Mouse (Mus musculus) hindbrain, embryonic 11.5 days (tissue): Measurements from ENCODE around the gene Asb6. TPM values are rescaled to one million over a fixed set of nuclear protein-coding genes. Genes with fewer than 3 reads are reported as not detected.

Experiments used
- ATAC-seq: fragments of 200-750 bp; cut with Nextera tagmentation; 2 replicates; pipeline ENCODE4 v1.8.0; 2017; ENCODE audit warnings: mild to moderate bottlenecking, moderate TSS enrichment, moderate library complexity; ENCODE audit not compliant: low FRiP score
- DNase-seq: peaks from one replicate; pipeline ENCODE4 v3.0.0-alpha.2; 2015; ENCODE audit warnings: low spot score
- H3K27ac ChIP-seq: fragments of 300-500 bp; sonication (generic); 2 replicates; pipeline ENCODE4 v1.5.1; 2014; ENCODE audit warnings: mild to moderate bottlenecking, low read depth, low read length
- H3K27me3 ChIP-seq: fragments of 300-500 bp; sonication (generic); 2 replicates; pipeline ENCODE4 v1.6.1; 2014; ENCODE audit warnings: mild to moderate bottlenecking, low read length, moderate library complexity, mixed read lengths; ENCODE audit not compliant: control insufficient read depth, insufficient read depth
- H3K36me3 ChIP-seq: fragments of 300-500 bp; sonication (generic); 2 replicates; pipeline ENCODE4 v1.6.1; 2014; ENCODE audit warnings: mild to moderate bottlenecking, low read length, moderate library complexity, mixed read lengths; ENCODE audit not compliant: control insufficient read depth, insufficient read depth
- H3K4me1 ChIP-seq: fragments of 300-500 bp; sonication (generic); replicated peaks from 2 replicates; pipeline ENCODE4 v1.6.1; 2014; ENCODE audit warnings: low read length, mixed read lengths; ENCODE audit not compliant: control insufficient read depth, insufficient read depth
- H3K4me2 ChIP-seq: fragments of 300-500 bp; sonication (generic); replicated peaks from 2 replicates; pipeline ENCODE4 v1.6.1; 2014; ENCODE audit warnings: mild to moderate bottlenecking, low read depth, low read length
- H3K4me3 ChIP-seq: fragments of 300-500 bp; sonication (generic); 2 replicates; pipeline ENCODE4 v1.5.1; 2014; ENCODE audit warnings: low read depth, low read length
- H3K9ac ChIP-seq: fragments of 300-500 bp; sonication (generic); 2 replicates; pipeline ENCODE4 v1.6.1; 2014; ENCODE audit warnings: low read depth, low read length
- H3K9me3 ChIP-seq: fragments of 300-500 bp; sonication (generic); 2 replicates; pipeline ENCODE4 v1.6.1; 2016; ENCODE audit warnings: low read length; ENCODE audit not compliant: control insufficient read depth
- WGBS: fragments of 180-500 bp; shearing (Covaris S2); extraction: QIAGEN DNeasy Blood & Tissue Kit; methylation state at CpG from one replicate; pipeline ENCODE4 v1.1.7; 2014; 5-methylcytosine and 5-hydroxymethylcytosine counted together
- polyA plus RNA-seq: library from polyadenylated mRNA; unstranded; fragments of >200 nt; fragmentation: Nextera tagmentation; extraction: Ambion mirVana; gene quantifications from 2 replicates; pipeline ENCODE4 v1.2.1, GENCODE M21; 2014

Asb6 gene
- polyA plus RNA-seq, 1 experiment from 2014 or later, result 26.0 TPM

DNA sequence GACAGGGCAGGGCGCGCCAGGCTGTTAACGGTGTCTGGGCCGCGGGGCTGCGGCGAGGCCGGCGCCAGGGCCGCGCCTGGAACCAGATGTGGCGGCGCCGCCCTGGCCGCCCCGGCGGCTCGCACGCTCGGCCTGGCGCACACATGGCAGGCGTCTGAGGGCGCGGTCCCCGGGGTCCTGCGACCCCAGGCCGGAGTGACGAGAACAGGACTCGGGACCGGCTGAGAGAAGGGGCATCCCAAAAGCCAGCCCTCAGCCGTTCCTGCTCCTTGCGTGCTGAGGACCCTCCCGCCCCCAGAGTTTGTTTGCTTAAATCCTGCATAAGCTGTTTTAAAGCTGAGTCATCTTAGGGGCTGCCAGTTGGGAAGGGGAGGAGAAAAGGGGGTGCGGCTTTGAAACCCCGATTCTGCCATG is 34.8 kb upstream of the Asb6 start:
- no peak overlapping the region for H3K27ac ChIP-seq

DNA sequence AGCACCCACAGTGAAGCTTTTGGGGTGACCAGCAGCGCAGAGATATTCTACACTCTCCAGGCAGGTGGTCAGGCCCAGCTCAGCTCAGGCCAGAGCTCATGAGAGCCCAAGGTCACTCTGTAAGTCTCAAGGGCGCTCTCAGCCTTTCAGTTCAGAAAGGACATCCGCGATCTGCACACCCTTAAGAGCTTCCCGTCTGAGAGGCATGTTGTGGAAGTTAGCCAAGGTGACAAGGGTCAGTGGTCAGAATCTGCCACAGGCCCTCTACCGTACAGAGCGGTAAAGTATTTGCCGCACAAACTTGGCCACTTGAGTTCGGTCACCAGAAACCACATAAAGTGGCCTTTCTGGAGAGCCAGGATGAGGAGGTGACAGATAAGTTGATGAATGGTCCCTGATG is 33.4 kb upstream of the Asb6 start:
- 71% methylated on average over 9 of the region's 9 CpGs for WGBS
- no peak for DNase-seq
- no peaks in the 10 kb centered on the region for H3K9me3 ChIP-seq
- H3K27ac ChIP-seq, result no peak overlapping the region
- no peak overlapping the region for H3K9ac ChIP-seq
- no peaks in the 10 kb centered on the region for H3K36me3 ChIP-seq
- H3K4me3 ChIP-seq, result no peak overlapping the region
- no peaks in the 10 kb centered on the region for H3K4me1 ChIP-seq
- ATAC-seq, result no peak
- peaks cover 7% of the 10 kb centered on the region; the same call in 1 of the 2 replicates for H3K27me3 ChIP-seq
- H3K4me2 ChIP-seq, result no peak overlapping the region

More for the DNA sequence above, 34.8 kb upstream of the Asb6 start:
- WGBS, result 4% methylated on average over 35 of the region's 35 CpGs
- Histone ChIP-seq H3K27me3 (peaks cover 7% of the 10 kb centered on the region; the same call in 1 of the 2 replicates), H3K4me3 (0 out of 2 replicates have a peak overlapping the region, but pooled peaks have one; percentile 17), H3K4me2 (peak overlapping the region; percentile 35), H3K36me3 (no peaks in the 10 kb centered on the region), H3K4me1 (no peaks in the 10 kb centered on the region), H3K9me3 (no peaks in the 10 kb centered on the region), H3K9ac (no peak overlapping the region)
- ATAC-seq (no peak), DNase-seq (peak; percentile 55)

DNA sequence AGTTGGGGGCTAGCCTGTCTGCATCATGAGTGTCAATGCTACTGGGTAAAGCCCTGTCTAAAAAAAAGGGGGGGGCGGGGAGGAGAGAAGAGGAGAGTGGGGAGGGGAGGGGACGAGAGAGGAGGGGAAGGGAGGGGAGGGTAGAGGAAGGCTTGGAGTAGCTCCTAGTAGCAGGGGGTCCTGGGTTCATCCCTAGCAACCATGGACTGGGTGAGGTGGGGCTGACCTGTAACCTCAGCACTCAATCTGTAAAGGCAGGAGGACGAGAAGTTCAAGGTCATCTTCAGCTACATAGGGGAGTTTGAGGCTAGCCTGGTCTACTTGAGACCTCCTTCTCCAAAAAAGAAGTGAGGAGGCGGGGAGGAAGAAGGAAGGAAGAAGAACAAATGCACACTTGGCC is 31.9 kb upstream of the Asb6 start:
- Histone ChIP-seq H3K4me3 (no peak overlapping the region), H3K4me2 (no peak overlapping the region), H3K36me3 (no peaks in the 10 kb centered on the region), H3K9ac (no peak overlapping the region), H3K27me3 (peaks cover 7% of the 10 kb centered on the region; the same call in 1 of the 2 replicates), H3K9me3 (no peaks in the 10 kb centered on the region), H3K4me1 (no peaks in the 10 kb centered on the region), H3K27ac (no peak overlapping the region)
- ATAC-seq (no peak), DNase-seq (no peak)
- 58% methylated on average over 3 of the region's 4 CpGs for WGBS

DNA sequence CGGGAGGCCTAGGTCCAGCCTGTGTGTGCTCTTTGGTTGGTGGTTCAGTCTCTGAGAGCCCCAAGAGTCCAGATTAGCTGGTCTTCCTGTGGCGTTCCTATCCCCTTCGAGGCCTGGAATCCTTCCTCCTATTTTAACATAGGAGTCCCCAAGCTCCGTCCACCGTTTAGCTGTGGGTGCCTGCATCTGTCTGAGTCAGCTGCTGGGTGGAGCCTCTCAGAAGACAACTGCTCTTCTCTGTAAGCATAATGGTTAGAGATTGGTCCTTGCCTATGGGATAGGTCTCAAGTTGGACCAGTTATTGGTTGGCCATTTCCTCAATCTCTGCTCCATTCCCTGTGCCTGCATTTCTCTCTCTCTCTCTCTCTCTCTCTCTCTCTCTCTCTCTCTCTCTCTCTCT is 29.6 kb upstream of the Asb6 start:
- no peaks in the 10 kb centered on the region for H3K36me3 ChIP-seq
- peaks cover 6% of the 10 kb centered on the region; the same call in 1 of the 2 replicates for H3K27me3 ChIP-seq
- H3K4me3 ChIP-seq, result no peak overlapping the region
- H3K9me3 ChIP-seq, result no peaks in the 10 kb centered on the region
- no peak overlapping the region for H3K9ac ChIP-seq
- ATAC-seq (no peak), DNase-seq (no peak)
- 88% methylated on average over 5 of the region's 5 CpGs for WGBS
- no peak overlapping the region for H3K4me2 ChIP-seq
- no peak overlapping the region for H3K27ac ChIP-seq
- no peaks in the 10 kb centered on the region for H3K4me1 ChIP-seq

DNA sequence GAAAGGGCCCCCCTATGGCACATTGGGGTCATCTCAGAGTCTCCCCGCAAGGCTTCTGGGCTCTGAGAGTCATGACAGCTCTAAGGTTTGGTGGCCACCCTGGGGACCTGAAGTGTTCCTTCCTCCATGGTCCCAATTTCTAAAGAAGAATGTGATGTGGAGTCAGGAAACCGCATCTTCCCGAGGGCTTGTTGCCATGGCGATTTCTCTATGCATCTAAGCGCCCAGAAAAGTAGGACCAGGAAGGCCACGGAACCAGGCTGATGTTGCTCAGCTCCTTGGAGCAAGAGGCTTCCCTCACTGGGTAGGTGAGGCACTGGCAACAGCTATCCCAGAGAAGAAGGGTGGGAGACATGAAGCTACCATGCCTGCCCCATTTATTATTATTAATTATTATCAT is 26.9 kb upstream of the Asb6 start:
- Histone ChIP-seq H3K9me3 (no peaks in the 10 kb centered on the region), H3K27ac (no peak overlapping the region), H3K27me3 (no peaks in the 10 kb centered on the region), H3K4me2 (no peak overlapping the region), H3K9ac (no peak overlapping the region), H3K36me3 (no peaks in the 10 kb centered on the region), H3K4me1 (no peaks in the 10 kb centered on the region; the same call in 1 of the 2 replicates), H3K4me3 (no peak overlapping the region)
- no peak for DNase-seq
- no peak for ATAC-seq
- 70% methylated on average over 6 of the region's 6 CpGs for WGBS

DNA sequence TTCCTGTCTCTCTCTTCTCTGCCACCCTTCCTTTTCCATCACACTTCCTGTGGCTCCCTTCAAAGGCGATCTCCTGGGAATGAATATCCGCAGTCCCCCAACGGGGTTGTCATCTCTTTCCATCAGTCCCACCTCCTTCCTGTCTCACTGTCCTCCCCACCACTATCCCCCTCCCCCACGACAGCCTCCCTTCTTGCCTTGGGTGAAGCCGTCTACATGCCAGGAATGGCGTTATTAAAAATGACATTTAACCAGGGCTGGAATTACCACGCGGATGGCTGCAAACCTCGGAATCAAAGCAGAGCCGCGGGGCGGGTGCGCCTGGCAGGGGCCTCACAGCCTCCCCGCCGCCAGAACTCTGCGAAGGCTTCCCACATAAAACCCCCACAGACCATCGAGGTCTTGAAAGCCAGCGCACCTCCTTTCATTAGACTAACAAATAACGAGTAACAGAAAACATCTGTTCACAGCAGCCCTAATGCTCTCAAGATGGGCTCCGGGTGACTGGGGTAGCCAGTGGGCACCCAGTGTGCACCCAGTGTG is 22.7 kb upstream of the Asb6 start:
- H3K9ac ChIP-seq, result no peak overlapping the region

DNA sequence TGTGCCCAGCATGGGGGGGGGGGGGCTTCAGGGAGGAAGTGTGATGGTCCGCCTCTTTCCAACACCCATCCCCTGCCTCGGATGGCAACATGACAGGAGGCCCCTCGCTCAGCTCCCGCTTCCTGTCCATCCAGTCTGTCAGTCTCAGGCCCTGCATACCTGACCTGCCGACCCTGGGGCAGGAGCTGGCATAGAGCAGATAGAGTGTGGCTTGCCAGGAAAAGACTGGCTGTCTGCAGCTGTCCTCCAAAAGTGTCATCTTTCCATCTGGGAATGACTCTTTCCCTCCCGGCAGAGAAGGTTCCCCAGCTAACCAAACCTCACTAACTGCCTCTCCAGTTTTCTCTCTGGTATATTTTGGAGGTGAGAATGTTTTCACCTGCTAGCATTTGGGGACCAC is 20.4 kb upstream of the Asb6 start:
- peaks cover 6% of the 10 kb centered on the region for H3K27me3 ChIP-seq
- H3K36me3 ChIP-seq, result no peaks in the 10 kb centered on the region
- WGBS, result 52% methylated on average over 6 of the region's 6 CpGs
- no peak overlapping the region for H3K4me3 ChIP-seq
- no peak overlapping the region for H3K9ac ChIP-seq
- H3K4me2 ChIP-seq, result no peak overlapping the region
- no peaks in the 10 kb centered on the region for H3K9me3 ChIP-seq
- DNase-seq, result no peak
- no peak for ATAC-seq
- peaks cover 2% of the 10 kb centered on the region; the same call in 1 of the 2 replicates for H3K4me1 ChIP-seq
- H3K27ac ChIP-seq, result no peak overlapping the region

More for the DNA sequence above, 22.7 kb upstream of the Asb6 start:
- no peak for DNase-seq
- no peak for ATAC-seq
- WGBS, result 38% methylated on average over 20 of the region's 20 CpGs
- Histone ChIP-seq H3K9me3 (no peaks in the 10 kb centered on the region), H3K4me2 (no peak overlapping the region), H3K4me3 (no peak overlapping the region), H3K4me1 (no peaks in the 10 kb centered on the region; the same call in 1 of the 2 replicates), H3K27ac (no peak overlapping the region), H3K36me3 (no peaks in the 10 kb centered on the region), H3K27me3 (no peaks in the 10 kb centered on the region)

DNA sequence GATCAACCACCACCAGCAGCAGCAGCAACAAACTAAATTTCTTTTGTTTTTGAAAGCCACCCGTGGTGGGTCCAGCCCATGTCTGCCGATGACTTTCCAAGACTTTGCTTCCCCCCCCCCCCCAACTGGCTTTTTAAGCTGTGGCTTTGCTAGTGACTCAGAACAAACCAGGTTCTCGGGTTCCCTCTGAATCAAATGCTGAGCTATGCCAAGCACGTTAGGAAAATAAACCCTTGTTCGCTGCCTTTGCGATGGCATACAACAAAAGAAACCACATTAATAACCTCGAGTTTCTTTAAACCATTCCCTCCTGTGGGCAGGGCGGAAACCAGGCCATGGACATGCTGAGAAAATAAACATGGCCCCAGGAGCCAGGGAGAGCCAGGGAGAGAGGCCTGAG is 18.1 kb upstream of the Asb6 start:
- ATAC-seq, result no peak
- H3K9ac ChIP-seq, result no peak overlapping the region
- H3K9me3 ChIP-seq, result no peaks in the 10 kb centered on the region
- 59% methylated on average over 8 of the region's 8 CpGs for WGBS
- H3K4me2 ChIP-seq, result no peak overlapping the region
- H3K4me1 ChIP-seq, result peaks cover 2% of the 10 kb centered on the region; the same call in 1 of the 2 replicates
- DNase-seq, result no peak
- no peak overlapping the region for H3K4me3 ChIP-seq
- no peak overlapping the region for H3K27ac ChIP-seq
- no peaks in the 10 kb centered on the region for H3K36me3 ChIP-seq
- peaks cover 21% of the 10 kb centered on the region for H3K27me3 ChIP-seq

DNA sequence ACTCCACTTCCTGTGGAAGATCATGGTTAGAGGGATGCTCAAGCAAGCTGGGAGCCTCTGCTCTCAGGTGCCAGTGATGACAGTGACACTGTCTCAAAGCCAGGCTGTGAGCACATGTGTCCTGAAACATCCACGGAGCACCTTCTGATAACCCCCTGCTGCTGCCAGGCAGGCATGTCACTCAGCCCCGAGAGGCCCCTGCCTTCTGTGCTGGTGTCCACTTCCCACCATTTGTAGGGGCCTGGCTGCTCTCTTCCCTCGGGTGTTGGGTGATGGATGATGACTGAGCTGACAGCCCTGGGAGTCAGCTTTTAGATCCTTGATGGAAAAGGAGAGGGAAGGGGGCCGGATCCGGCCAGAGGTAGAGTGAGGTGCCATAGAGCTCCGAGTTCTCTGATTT is 16.6 kb upstream of the Asb6 start:
- H3K9ac ChIP-seq, result 0 out of 2 replicates have a peak overlapping the region, but pooled peaks have one; percentile 23
- no peak overlapping the region for H3K4me3 ChIP-seq
- no peaks in the 10 kb centered on the region for H3K36me3 ChIP-seq
- no peak overlapping the region for H3K27ac ChIP-seq
- H3K4me1 ChIP-seq, result peaks cover 2% of the 10 kb centered on the region; the same call in 1 of the 2 replicates
- H3K27me3 ChIP-seq, result peaks cover 21% of the 10 kb centered on the region
- no peak for DNase-seq
- no peak for ATAC-seq
- H3K4me2 ChIP-seq, result peak overlapping the region; percentile 19; the same call in 1 of the 2 replicates
- no peaks in the 10 kb centered on the region for H3K9me3 ChIP-seq
- WGBS, result 12% methylated on average over 6 of the region's 6 CpGs
